Mouse (Mus musculus): ENCODE results near the gene Mrps35. TPM values are rescaled to one million over a fixed set of nuclear protein-coding genes. Genes with fewer than 3 reads are reported as not detected.

Mrps35 gene
- total RNA-seq, 2 experiments from 2014 or later: 195 to 200 TPM

GRCm38 (mm10) chr6:147121320-147121719, 78.8 kb downstream of the Mrps35 start:
- intact Hi-C loops (cut with DNase I): no loop called here
- DNase-seq: no peak

Other genes with a start within 250 kb of the Mrps35 start
- gene Arntl2, start 246.7 kb upstream of the Mrps35 start, total RNA-seq (2021): 1 to 10 TPM in 1 of 2 experiments, under 1 TPM in 1; 0.78 to 1.0 TPM
- gene Smco2, start 192.7 kb upstream of the Mrps35 start, total RNA-seq (2021): 1 to 10 TPM; 2.5 to 3.4 TPM
- gene Ppfibp1, start 154.3 kb upstream of the Mrps35 start, total RNA-seq (2021): 100 to 1,000 TPM; 111 to 115 TPM
- not detected for gene 1700034J05Rik, start 88.3 kb upstream of the Mrps35 start, total RNA-seq (2021)
- 1 to 10 TPM in 1 of 2 experiments, under 1 TPM in 1; 0.87 to 1.2 TPM for gene Rep15, start 10.2 kb upstream of the Mrps35 start, total RNA-seq (2021)
- gene Mansc4, start 44.3 kb downstream of the Mrps35 start, total RNA-seq (2021): not detected
- 1 to 10 TPM; 5.7 to 6.9 TPM for gene Klhl42, start 48.6 kb downstream of the Mrps35 start, total RNA-seq (2021)
- gene Pthlh, start 221.4 kb downstream of the Mrps35 start, total RNA-seq (2021): 1 to 10 TPM; 1.2 to 1.7 TPM